Mouse (Mus musculus) stomach, postnatal 0 days (tissue): ENCODE data around the gene Lyplal1. TPM values are rescaled to one million over a fixed set of nuclear protein-coding genes. Genes with fewer than 3 reads are reported as not detected.

Source experiments
- ATAC-seq: fragments of 200-750 bp; cut with Nextera tagmentation; 2 replicates; pipeline ENCODE4 v1.8.0; 2017; ENCODE audit not compliant: low FRiP score, low TSS enrichment
- DNase-seq: peaks from one replicate; pipeline ENCODE4 v3.0.0-alpha.2; 2016; ENCODE audit warnings: low spot score
- H3K27ac ChIP-seq: fragments of 300-500 bp; sonication (generic); replicated peaks from 2 replicates; pipeline ENCODE4 v1.5.1; 2014; ENCODE audit warnings: mild to moderate bottlenecking, control low read depth
- H3K27me3 ChIP-seq: fragments of 300-500 bp; sonication (generic); 2 replicates; pipeline ENCODE4 v1.6.1; 2014; ENCODE audit warnings: low read length; ENCODE audit not compliant: control insufficient read depth, insufficient read depth
- H3K36me3 ChIP-seq: fragments of 300-500 bp; sonication (generic); 2 replicates; pipeline ENCODE4 v1.6.1; 2014; ENCODE audit warnings: low read length, mixed read lengths; ENCODE audit not compliant: control insufficient read depth, insufficient read depth
- H3K4me1 ChIP-seq: fragments of 300-500 bp; sonication (generic); replicated peaks from 2 replicates; pipeline ENCODE4 v1.6.1; 2014; ENCODE audit warnings: antibody characterized with exemption; ENCODE audit not compliant: control insufficient read depth, insufficient read depth
- H3K4me2 ChIP-seq: fragments of 300-500 bp; sonication (generic); replicated peaks from 2 replicates; pipeline ENCODE4 v1.6.1; 2014; ENCODE audit warnings: low read depth, mild to moderate bottlenecking, control low read depth, moderate library complexity
- H3K4me3 ChIP-seq: fragments of 300-500 bp; sonication (generic); 2 replicates; pipeline ENCODE4 v1.5.1; 2014; ENCODE audit warnings: low read depth, low read length, control low read depth
- H3K9ac ChIP-seq: fragments of 300-500 bp; sonication (generic); 2 replicates; pipeline ENCODE4 v1.6.1; 2014; ENCODE audit warnings: mild to moderate bottlenecking, low read length, control low read depth, mixed read lengths
- H3K9me3 ChIP-seq: fragments of 300-500 bp; sonication (generic); 2 replicates; pipeline ENCODE4 v1.6.1; 2016; ENCODE audit warnings: low read length; ENCODE audit not compliant: control insufficient read depth
- CTCF ChIP-seq: IDR thresholded peaks from 2 replicates; pipeline ENCODE4 v1.5.1; 2016; ENCODE audit warnings: antibody characterized with exemption, low read depth, mild to moderate bottlenecking, moderate library complexity
- EP300 ChIP-seq: optimal IDR thresholded peaks from 2 replicates; pipeline ENCODE3; 2016; ENCODE audit warnings: antibody characterized with exemption
- WGBS: fragments of 180-500 bp; shearing (Covaris S2); extraction: QIAGEN DNeasy Blood & Tissue Kit; methylation state at CpG from one replicate; pipeline ENCODE4 v1.1.7; 2014; 5-methylcytosine and 5-hydroxymethylcytosine counted together
- polyA plus RNA-seq: library from polyadenylated mRNA; unstranded; fragments of >200 nt; fragmentation: Nextera tagmentation; extraction: Ambion mirVana; gene quantifications from 2 replicates; pipeline ENCODE4 v1.2.1, GENCODE M21; 2015

Gene Lyplal1
- polyA plus RNA-seq, 1 experiment from 2014 or later: 11.3 TPM

DNA sequence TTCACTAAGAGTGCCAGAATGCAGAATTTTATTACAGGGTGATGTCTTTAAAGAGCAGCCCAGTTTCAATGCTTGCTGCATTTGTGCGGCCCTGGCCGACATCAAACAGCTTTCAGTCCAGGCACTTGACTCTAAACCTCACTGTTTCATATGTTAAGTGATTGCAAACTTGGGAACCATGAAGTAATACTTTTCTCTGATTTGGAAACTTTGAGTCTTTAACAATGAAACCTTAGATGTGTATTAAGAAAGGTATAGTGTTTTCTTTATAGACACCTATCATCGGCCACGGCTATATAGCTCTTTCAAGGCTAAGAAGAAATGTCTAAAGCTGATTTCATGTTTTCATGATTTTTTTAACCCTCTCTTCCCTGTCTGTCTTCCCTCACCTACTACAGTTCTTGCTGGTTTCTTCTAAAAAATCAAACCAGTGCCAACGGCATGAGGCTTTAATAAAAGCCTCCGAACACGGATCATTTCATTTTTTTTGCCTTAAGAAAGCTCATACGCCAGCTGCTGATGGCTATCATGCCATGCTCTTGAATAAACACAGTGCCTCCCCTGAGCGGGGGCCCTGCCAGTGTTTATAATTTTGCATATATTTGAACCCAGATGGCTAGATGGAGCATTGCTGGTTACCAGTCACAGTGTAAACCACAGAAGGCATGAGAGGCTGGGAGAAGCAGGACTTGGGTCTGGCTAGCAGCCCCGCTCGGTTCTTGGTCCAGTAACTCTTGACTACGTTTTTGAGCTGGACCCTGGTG, 63.6 kb downstream of the Lyplal1 start:
- Histone ChIP-seq H3K36me3 (no peaks in the 10 kb centered on the region), H3K4me3 (no peak overlapping the region), H3K9ac (no peak overlapping the region), H3K9me3 (no peaks in the 10 kb centered on the region), H3K4me1 (no peaks in the 10 kb centered on the region), H3K27me3 (no peaks in the 10 kb centered on the region), H3K4me2 (no peak overlapping the region), H3K27ac (no peak overlapping the region)
- TF ChIP-seq EP300 (no peak), CTCF (no peak)
- no peak for DNase-seq
- WGBS: 63% methylated on average over 12 of the region's 12 CpGs
- no peak for ATAC-seq

DNA sequence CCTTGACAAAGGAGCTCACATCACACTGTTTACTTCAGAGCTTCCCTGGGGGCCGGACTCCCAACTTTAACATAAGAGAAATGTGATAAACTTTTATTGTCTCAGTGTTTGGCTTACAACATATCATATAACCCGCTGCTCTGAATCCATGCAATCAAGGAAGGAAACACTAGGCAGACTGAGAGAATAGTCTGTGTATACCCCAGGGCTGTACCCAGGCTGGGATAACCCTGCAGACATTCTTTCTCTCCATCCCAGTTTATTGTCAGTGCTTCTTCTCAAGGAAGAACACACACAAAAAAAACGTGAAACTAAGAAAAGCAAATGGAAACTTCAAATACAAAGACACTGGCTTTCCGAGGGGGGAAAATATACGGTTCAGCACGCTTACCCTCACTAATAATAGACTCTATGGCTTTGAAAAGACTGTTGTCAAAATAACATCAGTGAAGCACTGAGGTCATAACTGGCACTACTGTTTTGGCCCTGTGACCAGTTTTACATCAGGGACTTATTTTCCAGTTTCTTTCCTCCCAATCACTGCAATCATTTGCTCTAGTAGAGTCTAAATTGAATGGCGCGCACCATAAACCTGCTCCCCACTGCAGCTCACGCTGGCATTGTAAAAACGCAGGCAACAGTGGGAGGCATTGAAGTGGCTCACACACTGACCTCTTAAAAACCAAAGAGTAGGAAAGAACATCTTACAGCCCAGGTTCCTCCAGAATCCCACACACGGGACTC, 73.2 kb downstream of the Lyplal1 start:
- Histone ChIP-seq H3K4me3 (no peak overlapping the region), H3K4me1 (no peaks in the 10 kb centered on the region), H3K4me2 (no peak overlapping the region), H3K9ac (no peak overlapping the region), H3K27me3 (no peaks in the 10 kb centered on the region), H3K9me3 (no peaks in the 10 kb centered on the region), H3K27ac (no peak overlapping the region), H3K36me3 (no peaks in the 10 kb centered on the region)
- 81% methylated on average over 11 of the region's 11 CpGs for WGBS
- no peak for ATAC-seq
- DNase-seq: no peak
- TF ChIP-seq CTCF (no peak), EP300 (no peak)

DNA sequence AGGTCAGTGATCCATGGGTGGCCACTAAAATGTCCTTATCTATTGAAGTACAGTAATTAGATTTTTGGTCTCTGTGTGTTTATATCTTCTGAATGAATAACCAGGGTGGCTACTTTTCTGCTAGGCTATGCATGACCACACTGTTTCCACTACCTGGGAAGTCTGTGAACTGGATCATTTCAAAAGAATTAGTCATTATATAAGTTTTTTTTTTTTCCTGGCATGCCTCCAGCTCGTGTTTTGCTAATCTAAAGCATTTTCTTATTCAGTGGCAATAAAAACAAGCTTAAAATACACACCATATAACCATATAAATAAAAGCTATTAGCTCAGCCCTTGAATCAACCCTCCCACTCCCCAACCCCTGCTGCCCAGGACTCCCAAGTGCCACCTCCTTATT, 75.3 kb downstream of the Lyplal1 start:
- H3K27me3 ChIP-seq: no peaks in the 10 kb centered on the region
- TF ChIP-seq CTCF (no peak), EP300 (no peak)
- H3K9me3 ChIP-seq: no peaks in the 10 kb centered on the region
- no peak overlapping the region for H3K27ac ChIP-seq
- WGBS: 63% methylated on average over 1 of the region's 1 CpGs
- H3K4me3 ChIP-seq: no peak overlapping the region
- ATAC-seq: no peak
- no peaks in the 10 kb centered on the region for H3K4me1 ChIP-seq
- DNase-seq: no peak
- no peaks in the 10 kb centered on the region for H3K36me3 ChIP-seq
- no peak overlapping the region for H3K9ac ChIP-seq
- no peak overlapping the region for H3K4me2 ChIP-seq
